Mouse (Mus musculus): ENCODE data around the gene Gm20388. TPM values are rescaled to one million over a fixed set of nuclear protein-coding genes. Genes with fewer than 3 reads are reported as not detected.

The Gm20388 gene
- total RNA-seq, 2 experiments from 2014 or later = 5.8 TPM; not detected in 1

DNA sequence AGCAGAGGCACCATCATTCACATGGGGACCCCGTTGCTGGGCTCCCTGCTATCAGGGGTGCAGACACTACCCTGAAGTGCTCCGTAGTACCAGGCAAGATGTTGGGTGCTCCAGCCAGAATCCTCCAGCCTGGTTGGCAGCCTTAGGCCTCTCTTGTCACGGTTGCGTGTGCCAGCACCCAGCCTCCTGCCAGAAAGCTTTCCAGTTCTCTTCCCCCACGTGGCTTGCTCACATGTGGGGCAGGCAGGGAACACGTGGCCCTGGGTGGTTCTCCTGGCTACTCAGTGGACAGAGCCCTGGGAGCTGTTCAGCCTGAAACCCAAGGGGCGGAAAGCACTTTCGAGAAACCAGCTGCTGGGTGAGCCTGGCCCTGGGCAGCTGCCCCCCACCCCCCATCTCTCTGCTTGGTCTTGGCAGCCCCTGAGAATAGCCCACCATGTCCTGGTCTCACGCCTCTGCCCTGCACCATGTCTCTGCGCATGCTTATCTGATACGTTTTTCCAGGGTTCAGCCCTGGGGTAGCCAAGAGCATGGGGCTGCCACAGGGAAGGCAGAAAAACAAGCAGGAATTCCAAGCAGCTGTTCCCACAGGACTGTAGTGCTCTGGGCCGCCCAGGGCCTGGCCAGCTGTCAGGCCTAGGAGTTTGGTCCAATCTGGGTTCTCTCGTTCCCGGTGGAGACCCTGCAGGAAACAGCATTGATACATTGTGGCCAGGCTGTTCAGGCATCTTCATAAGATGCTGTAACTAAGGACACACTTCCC is 135.8 kb downstream of the Gm20388 start:
- DNase-seq = peak; percentile 89

- no peak for DNase-seq
Measured at GRCm38 (mm10) chr8:120049949-120050348, 139.3 kb downstream of the Gm20388 start.

DNA sequence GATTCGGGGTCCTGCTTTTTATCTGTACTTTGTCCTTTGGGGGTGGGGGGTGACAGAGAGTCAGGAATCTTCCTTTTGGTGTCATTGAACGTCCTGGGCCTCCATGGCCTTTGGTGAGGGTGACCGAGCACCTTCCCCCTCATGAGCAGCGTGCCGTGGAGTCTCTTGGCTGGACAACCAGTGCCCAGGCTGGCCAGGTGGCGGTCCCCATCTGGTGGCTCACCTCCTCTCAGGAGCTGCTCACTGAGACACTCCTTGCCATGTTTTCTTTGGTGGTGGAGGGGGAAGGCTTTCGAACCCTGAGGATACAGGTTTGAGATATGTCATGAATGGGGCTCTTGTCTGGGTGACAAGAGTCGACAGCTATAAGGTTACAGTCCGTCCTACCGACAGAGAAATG is 139.7 kb downstream of the Gm20388 start:
- no peak for DNase-seq

DNA sequence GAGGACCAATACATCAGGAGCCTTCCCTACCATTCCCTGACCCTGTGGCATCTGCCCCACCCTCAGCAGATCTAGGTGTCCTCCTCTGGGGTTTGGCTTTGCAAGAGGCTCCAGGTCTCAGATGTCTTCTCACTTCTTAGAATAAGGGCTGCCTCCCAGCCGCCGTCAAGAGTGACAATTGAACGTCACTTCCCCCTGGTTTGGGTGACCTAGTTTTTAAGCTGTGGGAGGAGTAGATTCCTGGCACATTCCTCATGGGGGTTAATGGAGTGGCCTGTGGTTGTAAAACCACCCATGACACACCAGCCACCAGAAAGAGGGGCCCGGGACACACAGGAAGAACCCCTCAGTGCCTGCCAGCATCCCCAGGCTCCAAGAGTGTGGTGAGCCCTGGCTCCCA is 140.4 kb downstream of the Gm20388 start:
- no peak for DNase-seq

DNA sequence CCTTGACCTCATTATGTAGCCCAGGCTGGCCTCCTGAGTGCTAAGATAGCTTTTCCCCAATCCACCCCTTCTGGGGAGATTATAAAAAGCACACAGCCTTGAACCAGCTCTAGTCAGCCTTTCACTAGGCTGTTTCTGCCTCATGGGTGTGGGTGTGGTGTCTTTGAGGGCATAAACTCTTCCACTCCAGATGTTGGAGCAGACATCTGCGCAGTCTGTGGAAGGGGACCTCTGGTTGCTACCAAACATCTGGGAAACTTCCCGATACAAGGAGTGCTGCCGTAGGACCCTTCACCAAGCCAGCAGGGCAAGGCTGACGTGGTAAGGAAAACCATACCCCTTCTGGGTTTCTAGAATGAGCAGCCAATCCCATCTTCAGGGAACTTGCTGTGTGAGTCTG is 141.3 kb downstream of the Gm20388 start:
- DNase-seq = no peak

DNA sequence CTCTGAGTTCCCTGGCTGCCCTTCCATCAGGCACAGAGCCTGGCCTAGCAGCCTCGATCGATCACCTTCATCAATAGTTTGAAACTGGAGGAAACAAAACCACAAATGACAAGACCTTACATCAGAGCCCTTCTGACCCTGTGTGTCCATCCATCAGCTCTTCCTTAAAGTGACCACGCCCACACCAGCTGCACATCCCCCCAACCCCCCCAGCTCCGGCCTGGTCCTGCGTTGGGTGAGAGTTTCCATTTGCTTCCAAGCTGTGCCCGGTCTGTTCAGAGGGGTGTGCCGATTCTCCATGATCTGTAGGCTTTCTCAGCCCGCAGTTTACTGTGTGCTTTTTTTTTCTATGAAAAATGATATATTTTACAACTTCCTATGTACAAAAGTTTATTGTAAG is 141.7 kb downstream of the Gm20388 start:
- no peak for DNase-seq

GRCm38 (mm10) chr8:120054833-120055232 is 144.2 kb downstream of the Gm20388 start:
- DNase-seq = no peak

DNA sequence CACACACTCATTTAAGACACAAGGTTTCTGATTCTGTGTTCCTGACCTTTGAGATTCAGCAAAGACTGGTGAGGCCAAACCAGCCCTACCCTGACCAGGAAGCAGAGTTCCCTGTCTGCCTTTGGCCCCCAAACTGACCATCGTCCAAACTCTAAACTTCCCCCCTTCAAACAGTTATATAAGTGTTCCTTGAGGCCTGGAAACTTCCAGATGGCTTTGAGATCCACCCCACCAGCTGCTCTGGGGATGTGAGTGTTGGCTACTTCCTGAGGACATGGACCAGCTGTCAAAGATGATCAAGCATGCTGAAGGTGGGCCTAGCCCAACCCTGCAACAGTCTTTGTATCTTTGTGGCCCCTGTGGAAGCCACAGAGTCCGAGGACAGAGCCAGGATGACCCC is 146.4 kb downstream of the Gm20388 start:
- no peak for DNase-seq

DNA sequence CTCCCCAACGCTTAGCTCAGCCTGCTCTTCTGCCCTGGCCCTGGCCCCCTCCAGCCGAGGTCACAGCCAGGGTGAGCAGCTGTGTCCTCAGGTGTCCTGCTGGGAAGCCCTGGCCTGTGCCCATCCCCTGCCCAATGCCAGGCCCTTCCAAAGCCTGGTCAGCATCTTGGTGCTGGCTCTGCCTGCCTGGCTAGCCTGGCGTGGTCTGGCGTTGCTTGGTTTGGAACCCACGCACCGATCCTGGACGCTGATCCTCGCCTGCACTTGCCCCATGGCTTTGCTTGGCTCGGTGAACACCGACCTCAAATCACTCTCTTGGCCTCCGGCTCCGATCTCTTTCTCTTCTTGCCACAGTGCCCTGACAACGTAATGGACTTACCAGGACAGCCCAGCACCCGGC is 152.1 kb downstream of the Gm20388 start:
- DNase-seq = no peak

DNA sequence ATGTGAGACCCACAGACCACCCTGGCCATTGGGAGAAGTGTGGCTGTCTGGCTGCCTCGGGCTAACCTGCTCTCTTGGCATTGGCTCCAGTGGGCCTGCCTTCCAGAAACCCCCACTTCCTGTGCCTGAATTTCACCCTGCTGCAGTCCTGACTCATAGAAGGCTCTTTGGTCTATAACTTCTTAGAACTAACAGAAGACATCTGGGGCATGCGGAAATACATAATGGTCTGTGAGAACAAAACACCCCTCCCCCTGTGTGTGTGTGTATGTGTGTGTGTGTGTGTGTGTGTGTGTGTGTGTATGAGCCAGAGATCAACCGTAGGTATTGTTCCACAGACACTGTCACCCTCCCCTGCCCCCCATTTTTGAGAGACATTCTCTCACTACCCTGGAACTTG is 152.7 kb downstream of the Gm20388 start:
- no peak for DNase-seq

- no peak for DNase-seq
Measured at GRCm38 (mm10) chr8:120065611-120066010, 155.0 kb downstream of the Gm20388 start.

- no peak for DNase-seq
Measured at GRCm38 (mm10) chr8:120066226-120066625, 155.6 kb downstream of the Gm20388 start.

DNA sequence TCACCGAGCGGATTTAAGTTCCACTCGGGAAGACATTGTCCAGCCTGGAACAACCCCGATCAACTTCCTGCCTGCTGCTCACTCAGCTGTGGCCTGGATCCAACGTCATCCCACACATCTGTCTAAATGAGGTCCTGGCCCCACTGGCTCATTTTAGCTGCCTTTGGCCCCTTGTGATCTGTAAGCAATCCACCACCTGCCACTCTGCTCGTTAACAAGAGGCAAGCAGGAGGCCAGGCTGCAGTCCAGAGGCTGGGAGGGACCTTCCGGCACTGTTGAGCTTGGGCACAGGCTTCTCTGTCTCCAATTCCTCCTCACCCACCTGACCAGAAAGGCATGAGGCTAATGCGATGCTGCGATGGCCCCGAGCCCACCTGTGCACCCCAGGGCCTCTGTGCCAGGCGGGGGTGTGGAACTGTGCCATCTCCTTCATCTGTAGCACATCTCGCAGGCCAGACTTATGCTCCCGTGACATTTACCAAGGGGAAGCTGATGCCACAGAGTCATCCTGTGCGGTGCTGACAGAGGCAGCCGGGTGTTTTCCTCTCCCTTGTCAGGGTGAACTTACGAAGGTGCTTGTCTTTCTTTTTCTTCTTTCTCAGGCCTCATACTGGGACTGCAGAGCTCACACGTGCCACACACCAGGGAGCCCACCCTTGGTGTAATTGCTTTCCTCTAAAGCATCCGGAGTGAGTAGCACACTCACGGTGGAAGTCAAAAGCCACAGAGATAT is 157.5 kb downstream of the Gm20388 start:
- DNase-seq = peak; percentile 69

GRCm38 (mm10) chr8:120071684-120072083 is 161.0 kb downstream of the Gm20388 start:
- DNase-seq = peak; percentile 92

GRCm38 (mm10) chr8:120072259-120072658 is 161.6 kb downstream of the Gm20388 start:
- DNase-seq = peak; percentile 20

DNA sequence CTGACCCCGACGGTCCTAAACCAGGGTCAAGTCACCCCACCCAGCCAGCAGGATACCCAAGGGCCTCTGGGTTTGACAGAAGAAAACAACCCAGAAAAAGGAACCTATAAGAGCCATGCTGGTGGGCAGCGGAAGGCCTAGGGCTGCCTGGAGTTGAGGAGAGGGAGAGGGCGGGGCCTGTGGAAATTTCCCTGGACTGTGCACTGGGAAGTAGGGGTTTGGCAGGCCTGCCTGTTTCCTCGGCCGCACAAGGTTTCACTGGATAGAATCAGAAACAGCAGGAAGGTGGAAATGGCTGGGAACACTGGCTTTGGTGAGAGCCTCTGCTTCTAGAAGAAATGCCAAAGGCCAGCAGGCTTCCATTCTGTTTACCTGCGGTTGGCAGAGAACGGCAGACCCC is 162.2 kb downstream of the Gm20388 start:
- peak; percentile 46 for DNase-seq

GRCm38 (mm10) chr8:120074516-120074915 is 163.9 kb downstream of the Gm20388 start:
- DNase-seq = no peak

GRCm38 (mm10) chr8:120075347-120075746 is 164.7 kb downstream of the Gm20388 start:
- no peak for DNase-seq

GRCm38 (mm10) chr8:120078080-120078479 is 167.4 kb downstream of the Gm20388 start:
- DNase-seq = peak; percentile 86

DNA sequence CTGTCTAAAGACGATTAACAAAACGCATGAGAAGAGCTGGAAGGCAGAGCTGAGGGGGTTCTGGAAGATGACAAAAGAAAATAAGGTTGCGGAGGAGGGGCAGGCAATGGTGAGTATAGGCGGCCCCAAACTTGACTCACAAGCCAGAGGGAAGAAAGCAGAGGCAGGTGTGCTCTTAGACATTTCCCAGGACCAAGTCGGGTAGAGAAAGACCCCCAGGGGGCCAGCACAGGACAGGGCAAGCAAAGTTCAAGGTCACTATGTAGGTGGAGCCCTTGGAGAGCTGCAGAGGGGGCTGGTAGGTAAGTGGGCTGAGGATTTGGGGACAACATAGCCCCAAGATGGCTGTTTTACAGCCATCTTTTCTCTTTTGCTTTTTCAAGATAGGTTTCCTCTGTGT is 168.7 kb downstream of the Gm20388 start:
- DNase-seq = no peak

DNA sequence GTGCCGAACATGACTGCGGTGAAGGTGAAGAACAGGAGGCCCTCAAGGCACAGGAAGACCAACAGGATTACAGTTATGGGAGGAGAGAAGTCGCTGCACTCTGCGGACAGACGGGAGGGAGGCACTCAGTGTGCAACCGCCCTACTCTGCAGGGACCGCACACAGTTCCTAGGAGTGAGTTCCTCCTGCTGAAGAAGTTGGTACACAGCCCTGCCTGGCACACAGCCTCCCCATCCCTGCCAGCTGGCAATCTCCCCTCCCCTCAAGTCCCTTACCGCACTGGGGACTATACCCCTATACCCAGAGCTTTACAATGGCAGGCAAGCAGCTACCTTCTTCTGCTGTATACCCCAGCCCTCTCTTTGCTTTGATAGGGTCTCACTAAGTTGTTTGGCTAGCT is 172.6 kb downstream of the Gm20388 start:
- no peak for DNase-seq

DNA sequence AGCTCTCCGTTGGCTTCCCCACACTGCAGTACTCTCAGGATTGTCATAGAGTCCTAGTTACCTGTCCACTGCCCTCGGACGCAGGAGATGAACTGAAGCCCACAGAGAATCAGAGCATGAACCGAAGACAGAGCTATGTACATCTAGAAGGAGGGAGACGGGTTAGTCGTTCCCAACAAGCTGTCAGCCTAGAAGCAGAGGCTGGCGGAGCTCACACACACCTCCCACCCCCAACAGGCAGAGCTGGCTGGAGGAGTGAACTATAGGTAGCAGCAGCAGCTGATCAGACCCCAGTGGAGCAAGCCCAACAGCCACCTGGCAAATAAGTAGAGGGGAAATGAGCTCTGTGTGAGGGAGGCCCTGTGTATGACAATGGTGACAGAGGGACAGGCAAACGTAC is 174.1 kb downstream of the Gm20388 start:
- no peak for DNase-seq

DNA sequence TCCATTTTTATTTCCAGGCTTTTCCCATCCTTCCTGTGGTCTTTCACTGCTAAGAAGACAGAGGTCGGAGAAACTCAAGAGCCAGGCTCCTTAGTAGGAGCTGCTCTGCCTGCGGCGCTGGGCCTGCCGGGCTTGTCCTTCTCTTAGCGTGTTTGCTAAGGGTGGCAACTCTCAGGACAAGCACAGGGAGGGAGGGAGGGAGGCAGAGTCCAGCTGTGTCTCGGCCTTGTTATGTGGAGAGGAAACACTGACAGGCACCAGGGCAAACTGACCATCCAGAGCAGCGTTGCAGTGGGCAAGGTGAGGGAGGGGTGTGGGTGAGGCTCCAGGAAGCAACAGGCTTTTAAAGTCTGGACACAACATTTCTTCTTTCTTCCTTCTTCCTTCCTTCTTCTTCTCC is 178.9 kb downstream of the Gm20388 start:
- no peak for DNase-seq

DNA sequence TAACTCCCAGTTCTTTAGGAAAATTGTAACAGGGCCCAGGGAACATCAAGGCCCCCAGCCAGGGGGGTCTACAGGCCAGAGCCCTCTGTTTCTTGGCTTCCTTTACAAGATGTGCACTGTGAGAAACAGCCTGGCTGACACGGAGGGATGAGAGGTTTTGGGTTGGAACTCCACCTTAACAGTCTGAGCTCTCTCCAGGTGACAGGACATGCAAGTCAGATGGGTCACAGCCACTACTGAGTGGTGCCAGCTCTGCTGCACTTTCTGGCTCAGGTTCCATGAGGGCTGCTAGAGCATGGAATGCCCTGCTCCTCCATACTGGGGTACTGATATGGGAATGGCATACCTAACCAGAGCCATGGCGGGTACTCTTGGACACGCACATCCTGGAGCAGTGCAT is 180.4 kb downstream of the Gm20388 start:
- DNase-seq = no peak

Data from heart, postnatal 4 days (tissue).